Mouse (Mus musculus) ovary, postnatal 36 days (tissue): ENCODE data around the gene Dxo.
"Not testable (repeated sequence)": the region's sequence is repeated elsewhere in the genome, so short reads cannot be mapped to it uniquely, and the experiment has no call there.

ENCODE experiments used
- DNase-seq: peaks from one replicate; pipeline ENCODE4 v3.0.0; 2022; ENCODE audit warnings: low spot score, mixed read lengths

Dxo gene

GRCm38 (mm10) chr17:34836856-34837221, at the start of gene Dxo, which contains the start of gene Stk19:
TSS of gene Dxo (plus strand) at chr17:34837019.
TSS of gene Stk19 (minus strand) at chr17:34836945.
- peak; percentile 94 for DNase-seq

- no peak for DNase-seq
These were observed 41.8 kb upstream of the Dxo start for GRCm38 (mm10) chr17:34795016-34795415.

DNA sequence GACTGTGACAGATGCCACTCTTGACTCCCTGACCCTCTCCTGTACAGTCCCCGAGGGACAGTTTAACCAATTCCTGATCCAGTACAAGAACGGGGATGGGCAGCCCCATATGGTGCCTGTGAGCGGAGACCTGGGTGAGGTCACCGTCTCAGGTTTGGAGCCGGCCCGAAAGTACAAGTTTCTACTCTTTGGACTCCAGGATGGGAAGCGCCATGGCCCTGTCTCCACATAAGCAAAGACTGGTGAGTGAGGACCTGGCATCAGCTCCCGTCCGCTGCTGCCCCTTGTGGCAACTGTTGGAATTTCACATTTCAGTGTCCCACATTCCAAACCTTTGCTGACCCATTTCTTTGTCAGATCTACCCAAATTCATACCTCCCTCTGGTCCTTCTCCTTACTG, 41.2 kb upstream of the Dxo start:
- DNase-seq = peak; percentile 25

- DNase-seq = no peak
These were observed 40.3 kb upstream of the Dxo start for GRCm38 (mm10) chr17:34796311-34797140.

- not testable (repeated sequence) for DNase-seq
These were observed 39.4 kb upstream of the Dxo start for GRCm38 (mm10) chr17:34797211-34797995.

DNA sequence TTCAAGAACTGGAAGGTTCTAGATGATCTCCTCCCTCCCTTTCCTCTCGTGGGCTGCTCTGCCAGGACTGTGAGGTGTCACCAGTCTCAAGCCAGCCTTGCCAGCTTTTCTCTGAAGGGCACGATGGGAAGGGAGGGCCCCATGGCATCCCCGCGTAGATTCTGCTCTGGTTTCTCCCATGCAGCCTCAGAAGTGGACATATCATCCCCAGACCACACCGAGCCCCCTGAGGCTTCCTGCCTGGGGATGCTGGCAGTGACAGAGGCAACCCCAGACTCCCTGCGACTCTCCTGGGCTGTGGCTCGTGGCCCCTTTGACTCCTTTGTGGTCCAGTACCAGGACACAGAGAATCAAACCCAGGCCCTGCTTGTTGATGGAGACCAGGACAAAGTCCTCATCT, 38.7 kb upstream of the Dxo start:
- DNase-seq = not testable (repeated sequence)

- DNase-seq = no peak
These were observed 37.8 kb upstream of the Dxo start for GRCm38 (mm10) chr17:34798866-34799530.

GRCm38 (mm10) chr17:34799531-34799925, 37.3 kb upstream of the Dxo start:
- DNase-seq = no peak

DNA sequence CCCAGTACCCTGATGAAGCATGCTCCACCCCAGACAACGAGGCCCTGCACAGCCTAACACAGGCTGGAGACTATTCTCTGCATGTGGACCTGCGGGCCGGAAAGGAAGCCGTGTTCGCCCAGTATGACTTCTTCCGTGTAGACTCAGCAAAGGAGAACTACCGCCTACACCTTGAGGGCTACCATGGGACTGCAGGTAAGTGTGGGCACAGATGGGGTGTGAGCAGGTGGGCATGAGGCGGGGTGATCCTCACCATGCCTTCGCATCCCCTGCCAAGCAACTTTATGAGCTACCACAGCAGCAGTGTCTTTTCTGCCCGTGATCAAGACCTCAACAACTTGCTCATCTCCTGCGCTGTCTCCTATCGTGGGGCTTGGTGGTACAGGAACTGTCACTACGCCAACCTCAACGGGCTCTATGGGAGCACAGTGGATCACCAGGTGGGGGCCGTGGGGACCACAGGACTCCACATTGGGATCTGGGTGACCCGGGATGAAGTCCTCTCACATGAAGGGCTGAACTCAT, 36.0 kb upstream of the Dxo start:
- not testable (repeated sequence) for DNase-seq

DNA sequence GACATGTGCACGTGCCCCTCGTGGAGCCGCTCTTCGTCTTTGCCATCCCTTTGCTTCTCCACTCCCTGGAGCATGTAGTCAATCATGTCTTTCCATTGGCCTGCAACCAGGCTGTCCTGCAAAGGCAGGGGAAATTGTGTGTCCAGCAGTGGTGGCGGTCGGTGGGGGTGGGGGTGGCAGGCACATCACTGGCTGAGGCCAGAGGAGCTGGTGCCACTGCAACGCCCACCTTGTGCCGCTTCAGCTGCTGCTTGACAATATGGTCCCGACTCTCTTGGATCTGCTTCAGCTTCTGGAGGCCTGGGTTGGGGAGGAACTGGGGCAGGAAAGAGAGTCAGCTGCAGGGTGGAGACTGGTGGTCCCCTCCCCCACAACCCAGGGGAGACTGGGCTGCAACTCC, 34.1 kb upstream of the Dxo start:
- DNase-seq = not testable (repeated sequence)

- DNase-seq = not testable (repeated sequence)
These were observed 33.5 kb upstream of the Dxo start for GRCm38 (mm10) chr17:34803367-34803766.

GRCm38 (mm10) chr17:34804301-34804700, 32.5 kb upstream of the Dxo start, which contains the start of gene Cyp21a1:
TSS of gene Cyp21a1 (minus strand) at chr17:34804561.
- not testable (repeated sequence) for DNase-seq

DNA sequence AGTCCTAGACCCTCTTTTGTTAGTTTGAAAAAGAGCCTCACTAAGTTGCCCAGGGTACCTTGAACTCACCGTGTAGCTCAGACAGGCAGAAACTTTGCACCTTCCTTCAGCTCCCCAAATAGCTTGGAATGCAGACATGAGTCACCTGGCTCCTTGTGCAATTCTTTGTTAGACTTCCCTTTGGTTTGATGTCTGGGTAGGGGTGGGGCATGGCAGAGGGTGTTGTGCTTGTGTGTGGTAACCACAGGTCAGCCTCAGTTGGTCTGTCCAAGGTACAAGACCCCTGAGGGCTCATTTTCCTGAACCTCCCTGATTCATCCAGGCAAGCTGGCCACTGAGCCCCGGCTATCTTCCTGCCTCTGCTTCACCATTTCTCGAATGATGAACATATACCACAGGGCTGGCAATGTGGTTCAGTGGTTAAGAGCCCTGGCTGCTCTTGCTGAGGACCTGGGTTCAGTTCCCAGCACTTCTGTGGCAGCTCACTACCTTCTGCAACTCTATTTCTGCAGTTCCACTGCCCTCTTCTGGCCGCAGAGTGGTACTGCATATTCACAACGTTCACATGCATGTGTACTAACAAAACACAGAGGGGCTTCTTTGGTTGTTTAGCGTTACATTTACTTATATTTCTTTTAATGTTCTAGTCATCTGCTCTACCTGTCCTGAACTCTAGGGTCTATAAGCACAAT, 31.8 kb upstream of the Dxo start:
- no peak for DNase-seq

GRCm38 (mm10) chr17:34807176-34807575, 29.6 kb upstream of the Dxo start:
- DNase-seq = no peak

DNA sequence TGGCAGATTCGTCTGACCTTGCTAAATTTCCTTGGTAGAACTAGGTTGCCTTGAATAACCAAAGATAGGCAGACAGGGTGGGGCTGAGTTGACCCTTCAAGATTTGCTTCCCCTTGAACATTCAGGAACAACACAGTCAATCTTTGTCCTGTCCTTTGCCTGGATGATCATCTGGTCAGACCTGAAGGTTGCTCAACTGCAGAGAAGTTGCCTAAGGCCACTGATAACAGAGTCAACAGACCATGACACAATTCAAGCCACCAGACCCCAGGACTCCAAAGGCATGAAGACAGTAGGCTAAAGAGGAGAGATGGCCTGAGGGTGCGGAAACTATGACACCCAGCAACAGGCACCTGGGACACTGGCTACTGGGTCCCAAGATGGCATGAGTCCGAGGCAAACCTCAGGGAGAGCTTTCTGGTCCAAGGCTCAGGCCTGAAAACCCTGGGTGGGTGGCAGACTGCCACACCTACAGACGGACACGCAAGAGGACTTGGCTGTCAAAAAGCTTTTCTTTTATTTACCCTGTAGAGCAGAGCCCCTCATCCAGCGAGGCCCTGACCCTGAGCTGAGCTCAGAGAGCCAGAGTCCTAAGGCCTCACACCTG, 28.1 kb upstream of the Dxo start:
- DNase-seq = no peak

- DNase-seq = not testable (repeated sequence)
These were observed 26.4 kb upstream of the Dxo start for GRCm38 (mm10) chr17:34810411-34810810.

- not testable (repeated sequence) for DNase-seq
These were observed 26.0 kb upstream of the Dxo start for GRCm38 (mm10) chr17:34810811-34811210.

DNA sequence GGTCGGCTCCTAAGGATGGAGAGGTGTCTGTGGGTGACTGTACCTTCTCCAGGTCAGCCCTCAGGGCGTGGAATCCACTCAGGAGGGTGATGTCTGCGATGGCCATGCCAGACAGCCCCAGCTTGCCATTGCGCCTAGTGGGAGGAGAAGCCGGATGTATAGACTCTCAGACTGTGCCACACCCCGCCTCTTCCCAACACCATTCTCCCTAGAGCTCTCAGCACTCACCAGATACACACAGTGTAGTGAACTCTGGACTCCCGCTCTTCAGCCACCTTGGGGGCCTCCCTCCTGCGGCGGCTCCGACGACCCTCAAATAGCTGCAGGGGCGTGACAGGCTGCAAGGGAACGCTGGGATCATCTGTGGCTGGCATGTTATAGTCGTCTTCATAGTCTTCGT, 25.5 kb upstream of the Dxo start:
- no peak for DNase-seq

DNA sequence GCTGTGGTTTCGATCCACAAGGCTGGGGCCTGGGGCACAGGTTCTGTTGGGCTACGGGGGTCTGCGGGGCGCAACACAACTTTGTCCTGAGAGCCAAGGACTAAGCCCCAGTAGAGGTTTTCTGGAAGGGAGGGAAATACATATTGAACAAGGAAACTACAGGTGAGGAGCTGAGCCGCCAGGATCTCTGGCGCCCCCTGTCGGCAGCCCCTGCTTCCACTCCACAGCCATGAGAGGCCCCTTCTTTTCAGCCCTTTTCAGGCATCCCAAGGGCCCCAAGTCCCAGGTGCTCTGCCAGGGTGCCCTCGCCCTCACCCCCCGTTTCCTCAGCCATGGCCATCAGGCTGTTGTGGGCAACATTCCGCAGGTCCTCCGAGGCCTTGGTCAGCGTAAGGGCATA, 23.1 kb upstream of the Dxo start:
- peak; percentile 20 for DNase-seq

- no peak for DNase-seq
These were observed 21.9 kb upstream of the Dxo start for GRCm38 (mm10) chr17:34814818-34815370.

- DNase-seq = not testable (repeated sequence)
These were observed 6.0 kb upstream of the Dxo start for GRCm38 (mm10) chr17:34830776-34831175.
